Mouse (Mus musculus) liver, adult 2 months (tissue): ENCODE results near the gene Ccdc153. TPM values are rescaled to one million over a fixed set of nuclear protein-coding genes. Genes with fewer than 3 reads are reported as not detected.

Experiments used
- DNase-seq: peaks from one replicate; pipeline ENCODE4 v3.0.0-alpha.2; 2011; ENCODE audit warnings: low read depth, low spot score; ENCODE audit errors: extremely low read depth
- H3K27ac ChIP-seq: fragments of 200-500 bp; replicated peaks from 2 replicates; pipeline ENCODE4 v1.5.1; 2012; ENCODE audit warnings: low read depth, mild to moderate bottlenecking, control low read depth, inconsistent platforms, low read length; ENCODE audit not compliant: insufficient read depth
- H3K27me3 ChIP-seq: fragments of 200-500 bp; 2 replicates; pipeline ENCODE4 v1.6.1; 2012; ENCODE audit warnings: mild to moderate bottlenecking, moderate library complexity, low read length, inconsistent platforms; ENCODE audit not compliant: control insufficient read depth, insufficient read depth
- H3K36me3 ChIP-seq: fragments of 200-500 bp; 2 replicates; pipeline ENCODE4 v1.6.1; 2012; ENCODE audit warnings: low read length, inconsistent platforms; ENCODE audit not compliant: control insufficient read depth, insufficient read depth
- H3K4me1 ChIP-seq: fragments of 200-500 bp; 2 replicates; pipeline ENCODE4 v1.6.1; 2011; ENCODE audit warnings: low read length; ENCODE audit not compliant: control insufficient read depth, insufficient read depth
- H3K4me3 ChIP-seq: fragments of 200-500 bp; 2 replicates; pipeline ENCODE4 v1.5.1; 2011; ENCODE audit warnings: low read depth, mild to moderate bottlenecking, control low read depth, low read length, moderate library complexity; ENCODE audit not compliant: insufficient read depth
- H3K79me2 ChIP-seq: fragments of 200-500 bp; 2 replicates; pipeline ENCODE4 v1.6.1; 2012; ENCODE audit warnings: inconsistent platforms, mild to moderate bottlenecking, low read length, moderate library complexity; ENCODE audit not compliant: control insufficient read depth, insufficient read depth
- H3K9ac ChIP-seq: fragments of 200-500 bp; 2 replicates; pipeline ENCODE4 v1.6.1; 2012; ENCODE audit warnings: low read depth, mild to moderate bottlenecking, control low read depth, inconsistent platforms, low read length
- CTCF ChIP-seq: fragments of 200-500 bp; IDR thresholded peaks from 2 replicates; pipeline ENCODE4 v1.5.1; 2011; ENCODE audit warnings: low read depth, low read length, control low read depth
- POLR2A ChIP-seq: fragments of 200-500 bp; IDR thresholded peaks from 2 replicates; pipeline ENCODE4 v1.6.1; 2011; ENCODE audit warnings: low read length, control low read depth; ENCODE audit not compliant: insufficient read depth; ENCODE audit errors: extremely low read depth
- WGBS: fragments of 180-500 bp; shearing (Covaris S2); methylation state at CpG from one replicate; pipeline ENCODE4 v1.1.7; 2018; 5-methylcytosine and 5-hydroxymethylcytosine counted together
- polyA plus RNA-seq: library from polyadenylated mRNA; depleted of rRNA; stranded (reverse); fragments of >200 nt; gene quantifications from 2 replicates; pipeline ENCODE4 v1.2.3, GENCODE M21; 2012
- total RNA-seq: library from RNA; depleted of rRNA; stranded (reverse); fragments of >200 nt; gene quantifications from 2 replicates; pipeline ENCODE4 v1.2.3, GENCODE M21; 2014

Gene Ccdc153
- total and polyA plus RNA-seq, 2 experiments, result not detected

DNA sequence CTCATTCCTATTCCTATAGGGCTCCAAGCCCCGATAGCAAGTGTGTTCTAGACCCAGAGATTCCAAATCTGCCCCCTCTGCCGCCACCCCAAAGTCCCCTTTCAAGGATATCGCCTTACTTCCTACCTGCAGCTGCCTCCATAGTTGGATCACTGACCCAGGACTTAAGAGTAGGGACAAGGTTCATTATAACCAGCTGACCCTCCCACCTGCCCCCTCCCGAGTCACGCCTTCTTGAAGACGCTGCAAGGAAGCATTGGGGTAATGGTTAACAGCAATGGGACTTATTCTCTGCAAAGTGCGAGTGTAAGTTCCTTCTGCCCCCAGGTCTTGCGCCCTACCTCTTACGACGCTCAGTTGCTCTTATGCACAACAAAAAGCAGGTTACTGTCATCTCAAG is 10.8 kb downstream of the Ccdc153 start, which contains the start of gene Pdzd3:
Gene Pdzd3, minus strand, starts transcription at position 158 of the 400 bp plus-strand sequence.
- H3K27me3 ChIP-seq, result no peaks in the 10 kb centered on the region
- 93% methylated on average over 10 of the region's 10 CpGs for WGBS
- no peaks in the 10 kb centered on the region for H3K4me1 ChIP-seq
- TF ChIP-seq CTCF (no peak), POLR2A (no peak)
- no peak within 1 kb of the TSS for H3K27ac ChIP-seq
- no peaks in the 10 kb centered on the region; the same call in 1 of the 2 replicates for H3K36me3 ChIP-seq
- DNase-seq, result no peak
- H3K9ac ChIP-seq, result no peak within 1 kb of the TSS
- no peak within 1 kb of the TSS for H3K4me3 ChIP-seq
- no peaks in the 10 kb centered on the region for H3K79me2 ChIP-seq

- WGBS, result 94% methylated on average over 6 of the region's 6 CpGs
- TF ChIP-seq POLR2A (no peak), CTCF (no peak)
- H3K4me3 ChIP-seq, result no peak overlapping the region
- H3K9ac ChIP-seq, result no peak overlapping the region
- no peaks in the 10 kb centered on the region; the same call in 1 of the 2 replicates for H3K36me3 ChIP-seq
- no peaks in the 10 kb centered on the region for H3K4me1 ChIP-seq
- no peak for DNase-seq
- H3K27me3 ChIP-seq, result no peaks in the 10 kb centered on the region
- H3K27ac ChIP-seq, result no peak overlapping the region
- no peaks in the 10 kb centered on the region for H3K79me2 ChIP-seq
These were observed 13.0 kb downstream of the Ccdc153 start for GRCm38 (mm10) chr9:44253441-44253840.

GRCm38 (mm10) chr9:44254508-44255135 is 14.1 kb downstream of the Ccdc153 start:
- H3K4me3 ChIP-seq, result no peak overlapping the region
- no peaks in the 10 kb centered on the region for H3K4me1 ChIP-seq
- H3K9ac ChIP-seq, result no peak overlapping the region
- no peaks in the 10 kb centered on the region for H3K27me3 ChIP-seq
- no peak for DNase-seq
- 67% methylated on average over 5 of the region's 5 CpGs for WGBS
- no peak overlapping the region for H3K27ac ChIP-seq
- no peaks in the 10 kb centered on the region; the same call in 1 of the 2 replicates for H3K36me3 ChIP-seq
- TF ChIP-seq CTCF, result no peak
- no peaks in the 10 kb centered on the region for H3K79me2 ChIP-seq

- TF ChIP-seq CTCF, result no peak
- Histone ChIP-seq H3K36me3 (no peaks in the 10 kb centered on the region; the same call in 1 of the 2 replicates), H3K79me2 (no peaks in the 10 kb centered on the region), H3K9ac (no peak overlapping the region), H3K4me3 (no peak overlapping the region), H3K27ac (no peak overlapping the region), H3K27me3 (no peaks in the 10 kb centered on the region), H3K4me1 (no peaks in the 10 kb centered on the region)
- WGBS, result 91% methylated on average over 6 of the region's 6 CpGs
- no peak for DNase-seq
These were observed 14.7 kb downstream of the Ccdc153 start for GRCm38 (mm10) chr9:44255136-44255521.

GRCm38 (mm10) chr9:44256213-44256612 is 15.7 kb downstream of the Ccdc153 start:
- DNase-seq, result no peak
- 91% methylated on average over 8 of the region's 8 CpGs for WGBS
- H3K4me3 ChIP-seq, result no peak overlapping the region
- H3K27ac ChIP-seq, result no peak overlapping the region
- no peak overlapping the region for H3K9ac ChIP-seq
- H3K27me3 ChIP-seq, result no peaks in the 10 kb centered on the region
- H3K36me3 ChIP-seq, result no peaks in the 10 kb centered on the region; the same call in 1 of the 2 replicates
- TF ChIP-seq POLR2A (no peak), CTCF (no peak)
- no peaks in the 10 kb centered on the region for H3K4me1 ChIP-seq
- no peaks in the 10 kb centered on the region for H3K79me2 ChIP-seq

- no peak overlapping the region for H3K4me3 ChIP-seq
- no peaks in the 10 kb centered on the region for H3K79me2 ChIP-seq
- no peak for DNase-seq
- H3K36me3 ChIP-seq, result no peaks in the 10 kb centered on the region
- WGBS, result 54% methylated on average over 10 of the region's 10 CpGs
- H3K4me1 ChIP-seq, result no peaks in the 10 kb centered on the region
- TF ChIP-seq CTCF (no peak), POLR2A (no peak)
- H3K9ac ChIP-seq, result no peak overlapping the region
- no peak overlapping the region for H3K27ac ChIP-seq
- no peaks in the 10 kb centered on the region for H3K27me3 ChIP-seq
These were observed 18.5 kb downstream of the Ccdc153 start for GRCm38 (mm10) chr9:44259014-44259413.
